Mouse (Mus musculus) kidney, postnatal 4 days (tissue): Measurements from ENCODE around the gene Ctnnd2.

Source experiments
- DNase-seq, 2 experiments: peaks; one replicate each; pipeline ENCODE4 v3.0.0; 2021; ENCODE audit warnings: mixed read lengths in 2 of 2

The Ctnnd2 gene

GRCm38 (mm10) chr15:30268822-30269221 is 96.4 kb downstream of the Ctnnd2 start:
- DNase-seq, result no peak

GRCm38 (mm10) chr15:30271141-30271572 is 98.8 kb downstream of the Ctnnd2 start:
- DNase-seq, result no peak

- no peak for DNase-seq
Measured at GRCm38 (mm10) chr15:30272326-30272725, 99.9 kb downstream of the Ctnnd2 start.

GRCm38 (mm10) chr15:30275721-30276120 is 103.3 kb downstream of the Ctnnd2 start:
- DNase-seq, result no peak

GRCm38 (mm10) chr15:30276691-30277090 is 104.3 kb downstream of the Ctnnd2 start:
- no peak for DNase-seq

- no peak for DNase-seq
Measured at GRCm38 (mm10) chr15:30278610-30279009, 106.2 kb downstream of the Ctnnd2 start.

- no peak for DNase-seq
Measured at GRCm38 (mm10) chr15:30285572-30286244, 113.3 kb downstream of the Ctnnd2 start.

GRCm38 (mm10) chr15:30286245-30286642 is 113.9 kb downstream of the Ctnnd2 start:
- DNase-seq, result no peak

GRCm38 (mm10) chr15:30302824-30303223 is 130.4 kb downstream of the Ctnnd2 start:
- no peak for DNase-seq

- DNase-seq, result no peak
Measured at GRCm38 (mm10) chr15:30306437-30306836, 134.0 kb downstream of the Ctnnd2 start.

GRCm38 (mm10) chr15:30322543-30322942 is 150.2 kb downstream of the Ctnnd2 start:
- no peak for DNase-seq

- DNase-seq, result no peak
Measured at GRCm38 (mm10) chr15:30333336-30334310, 161.2 kb downstream of the Ctnnd2 start.

GRCm38 (mm10) chr15:30338585-30339197 is 166.3 kb downstream of the Ctnnd2 start:
- no peak for DNase-seq

- DNase-seq, result no peak
Measured at GRCm38 (mm10) chr15:30345754-30346153, 173.4 kb downstream of the Ctnnd2 start.

GRCm38 (mm10) chr15:30364491-30364890 is 192.1 kb downstream of the Ctnnd2 start:
- DNase-seq, result no peak

GRCm38 (mm10) chr15:30369997-30370396 is 197.6 kb downstream of the Ctnnd2 start:
- no peak for DNase-seq

- DNase-seq, result no peak
Measured at GRCm38 (mm10) chr15:30371151-30371550, 198.8 kb downstream of the Ctnnd2 start.

GRCm38 (mm10) chr15:30373654-30374215 is 201.3 kb downstream of the Ctnnd2 start:
- DNase-seq, result no peak

GRCm38 (mm10) chr15:30374907-30375306 is 202.5 kb downstream of the Ctnnd2 start:
- DNase-seq, result no peak

- DNase-seq, result no peak
Measured at GRCm38 (mm10) chr15:30383075-30383842, 210.9 kb downstream of the Ctnnd2 start.

- no peak for DNase-seq
Measured at GRCm38 (mm10) chr15:30384386-30384785, 212.0 kb downstream of the Ctnnd2 start.

GRCm38 (mm10) chr15:30386489-30386888 is 214.1 kb downstream of the Ctnnd2 start:
- DNase-seq, result no peak
